Mouse (Mus musculus) spleen, postnatal 4 days (tissue): ENCODE measurements around the gene Gm38394.

Experiments
- DNase-seq, 2 experiments: peaks; one replicate each; pipeline ENCODE4 v3.0.0; 2022; ENCODE audit warnings: low spot score in 2 of 2

Gm38394 gene

DNA sequence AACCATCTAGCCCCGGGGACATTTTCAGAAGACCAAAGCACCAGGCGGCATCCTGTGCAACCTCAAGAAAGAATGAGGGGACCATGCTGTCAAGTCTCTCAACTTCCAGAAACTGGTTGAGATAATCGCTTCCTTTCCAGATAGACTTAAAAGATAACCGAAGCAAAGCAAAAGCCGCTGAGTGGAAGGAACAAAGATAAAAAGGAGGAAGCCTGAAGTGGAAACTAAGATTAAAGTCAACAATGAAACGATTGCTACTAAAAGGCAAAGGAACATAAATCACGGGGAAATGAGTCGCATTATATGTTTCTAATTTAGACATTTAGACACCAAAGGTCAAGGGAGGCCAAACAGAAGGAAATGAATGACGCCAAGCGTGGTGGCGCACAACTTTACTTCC lies 89.8 kb downstream of the Gm38394 start:
- DNase-seq = no peak
